Mouse (Mus musculus): ENCODE data around the gene Iqsec1.
A peak's percentile ranks its signal among the peaks of the same experiment; 100 is the strongest.

Gene Iqsec1

DNA sequence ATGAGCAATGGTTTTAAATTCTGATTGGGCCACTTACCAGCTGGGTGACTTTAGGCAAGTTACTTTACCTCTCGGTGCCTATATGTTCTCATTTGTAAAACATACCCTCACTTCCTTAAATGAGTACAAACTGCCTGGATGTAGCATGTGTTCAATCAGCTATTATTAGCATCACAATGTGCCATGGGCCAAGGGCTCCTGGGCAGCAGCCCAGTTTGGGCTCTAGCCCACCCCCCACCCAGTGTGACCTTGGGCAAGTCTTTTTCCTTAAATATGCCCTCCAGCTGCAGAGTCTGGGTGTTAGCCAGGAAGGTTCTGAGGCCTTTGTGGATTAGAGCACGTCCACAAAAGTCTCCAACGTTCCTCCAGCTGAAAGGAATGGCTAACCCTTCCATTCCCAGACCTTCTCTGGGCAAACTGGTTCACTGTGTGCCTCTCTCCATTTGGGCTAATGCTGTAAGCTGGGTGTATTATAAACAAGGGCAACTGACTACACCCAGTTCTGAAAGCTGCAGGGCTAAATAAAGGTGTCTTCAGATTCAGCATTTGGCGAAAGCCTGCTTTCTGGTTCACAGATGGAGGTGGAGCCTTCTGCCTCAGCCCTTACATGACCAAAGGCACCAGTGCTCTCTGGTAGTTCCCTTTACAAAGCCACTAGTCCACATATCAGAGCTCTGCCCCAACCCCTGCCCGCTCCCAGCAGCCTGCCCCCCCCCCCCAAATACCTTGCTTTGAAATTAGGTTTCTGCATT, 101.3 kb downstream of the Iqsec1 start:
- no peaks in the 10 kb centered on the region for H3K36me3 ChIP-seq (ENCODE audit: control insufficient read depth, insufficient read depth, low read length, poor library complexity, severe bottlenecking)
- no peaks in the 10 kb centered on the region for H3K27me3 ChIP-seq (ENCODE audit: control insufficient read depth, insufficient read depth, low read length, poor library complexity, severe bottlenecking)
- DNase-seq (ENCODE audit: low read depth, low spot score), result no peak

- Histone ChIP-seq H3K27me3 (ENCODE audit: control insufficient read depth, insufficient read depth, low read length, poor library complexity, severe bottlenecking) (no peaks in the 10 kb centered on the region), H3K36me3 (ENCODE audit: control insufficient read depth, insufficient read depth, low read length, poor library complexity, severe bottlenecking) (no peaks in the 10 kb centered on the region)
- DNase-seq (ENCODE audit: low read depth, low spot score), result no peak
Measured at GRCm38 (mm10) chr6:90885626-90886025, 102.9 kb downstream of the Iqsec1 start.

- H3K36me3 ChIP-seq (ENCODE audit: control insufficient read depth, insufficient read depth, low read length, poor library complexity, severe bottlenecking), result no peaks in the 10 kb centered on the region
- no peak for DNase-seq (ENCODE audit: low read depth, low spot score)
- no peaks in the 10 kb centered on the region for H3K27me3 ChIP-seq (ENCODE audit: control insufficient read depth, insufficient read depth, low read length, poor library complexity, severe bottlenecking)
Measured at GRCm38 (mm10) chr6:90884631-90885030, 103.9 kb downstream of the Iqsec1 start.

- no peaks in the 10 kb centered on the region for H3K27me3 ChIP-seq (ENCODE audit: control insufficient read depth, insufficient read depth, low read length, poor library complexity, severe bottlenecking)
- no peaks in the 10 kb centered on the region for H3K36me3 ChIP-seq (ENCODE audit: control insufficient read depth, insufficient read depth, low read length, poor library complexity, severe bottlenecking)
- DNase-seq (ENCODE audit: low read depth, low spot score), result no peak
Measured at GRCm38 (mm10) chr6:90880975-90881374, 107.5 kb downstream of the Iqsec1 start.

- no peak for DNase-seq (ENCODE audit: low read depth, low spot score)
- H3K27me3 ChIP-seq (ENCODE audit: control insufficient read depth, insufficient read depth, low read length, poor library complexity, severe bottlenecking), result no peaks in the 10 kb centered on the region
- H3K36me3 ChIP-seq (ENCODE audit: control insufficient read depth, insufficient read depth, low read length, poor library complexity, severe bottlenecking), result no peaks in the 10 kb centered on the region
Measured at GRCm38 (mm10) chr6:90880404-90880803, 108.1 kb downstream of the Iqsec1 start.

DNA sequence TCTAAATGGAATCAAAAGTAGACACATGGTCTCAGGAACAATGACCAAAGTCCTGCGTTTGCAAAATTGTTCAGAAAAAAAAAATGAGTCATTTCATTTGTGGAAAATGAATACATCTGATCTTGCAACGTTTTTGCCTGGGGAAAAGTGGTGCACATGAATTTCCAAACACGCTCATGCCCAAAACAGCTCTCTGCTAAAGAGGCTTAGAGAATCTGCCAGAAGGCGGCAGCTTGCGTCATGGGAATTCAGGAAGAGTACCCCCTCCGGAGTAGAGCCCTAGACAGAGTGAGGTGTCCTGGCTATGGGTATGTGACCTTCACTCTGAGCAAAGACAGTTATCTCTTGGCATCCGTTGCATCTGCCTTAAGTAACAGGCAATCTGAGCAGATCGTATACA, 116.9 kb downstream of the Iqsec1 start:
- no peaks in the 10 kb centered on the region for H3K27me3 ChIP-seq (ENCODE audit: control insufficient read depth, insufficient read depth, low read length, poor library complexity, severe bottlenecking)

DNA sequence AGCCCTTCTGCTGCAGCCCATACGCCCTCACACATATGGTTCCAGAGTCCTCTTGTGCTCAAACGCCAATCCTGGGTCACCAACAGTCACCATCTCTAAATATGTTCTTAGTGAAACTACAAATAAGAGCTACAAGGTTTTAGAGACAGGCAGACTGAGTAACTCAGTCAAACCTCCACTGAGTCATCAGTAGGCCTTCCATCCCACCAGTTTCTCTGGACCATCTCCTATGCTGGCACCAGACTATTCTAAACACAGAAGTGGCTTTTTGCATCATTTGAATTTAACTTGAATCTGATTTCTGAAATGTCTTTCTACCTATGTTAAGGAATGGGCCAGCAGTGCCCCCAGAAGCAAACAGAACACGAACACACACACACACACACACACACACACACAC, 120.5 kb downstream of the Iqsec1 start:
- no peak for DNase-seq (ENCODE audit: low read depth, low spot score)
- Histone ChIP-seq H3K27me3 (ENCODE audit: control insufficient read depth, insufficient read depth, low read length, poor library complexity, severe bottlenecking) (0 out of 2 replicates have a peak, but pooled peaks cover 1% of the 10 kb centered on the region), H3K36me3 (ENCODE audit: control insufficient read depth, insufficient read depth, low read length, poor library complexity, severe bottlenecking) (no peaks in the 10 kb centered on the region)

More for the DNA sequence above, 116.9 kb downstream of the Iqsec1 start:
- H3K36me3 ChIP-seq (ENCODE audit: control insufficient read depth, insufficient read depth, low read length, poor library complexity, severe bottlenecking), result no peaks in the 10 kb centered on the region
- no peak for DNase-seq (ENCODE audit: low read depth, low spot score)

- H3K36me3 ChIP-seq (ENCODE audit: control insufficient read depth, insufficient read depth, low read length, poor library complexity, severe bottlenecking), result no peaks in the 10 kb centered on the region
- DNase-seq (ENCODE audit: low read depth, low spot score), result no peak
- H3K27me3 ChIP-seq (ENCODE audit: control insufficient read depth, insufficient read depth, low read length, poor library complexity, severe bottlenecking), result 0 out of 2 replicates have a peak, but pooled peaks cover 1% of the 10 kb centered on the region
Measured at GRCm38 (mm10) chr6:90861370-90861769, 127.1 kb downstream of the Iqsec1 start.

DNA sequence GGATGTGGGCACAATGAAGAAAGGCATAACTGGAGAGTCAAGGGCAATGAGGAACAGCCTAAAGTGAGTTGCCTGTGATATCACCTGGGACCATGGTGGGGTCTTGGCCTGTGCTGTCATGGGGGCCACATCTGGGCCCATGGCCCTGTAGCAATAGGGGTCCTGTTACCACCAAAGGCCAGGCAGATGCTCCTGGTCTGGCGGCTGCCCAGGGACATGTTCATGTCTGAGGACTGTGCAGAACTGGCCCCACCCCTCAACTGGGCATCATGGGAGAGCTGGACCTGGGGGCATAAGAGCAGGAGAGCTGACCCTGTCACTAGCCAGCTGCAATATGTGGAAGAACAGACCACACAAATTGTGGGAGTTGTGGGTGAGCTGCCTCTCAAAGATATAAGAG, 130.6 kb downstream of the Iqsec1 start:
- no peak for DNase-seq (ENCODE audit: low read depth, low spot score)
- H3K27me3 ChIP-seq (ENCODE audit: control insufficient read depth, insufficient read depth, low read length, poor library complexity, severe bottlenecking), result no peaks in the 10 kb centered on the region
- no peaks in the 10 kb centered on the region for H3K36me3 ChIP-seq (ENCODE audit: control insufficient read depth, insufficient read depth, low read length, poor library complexity, severe bottlenecking)

GRCm38 (mm10) chr6:90852360-90852759, 136.1 kb downstream of the Iqsec1 start:
- peak; percentile 6 for DNase-seq (ENCODE audit: low read depth, low spot score)
- no peaks in the 10 kb centered on the region for H3K27me3 ChIP-seq (ENCODE audit: control insufficient read depth, insufficient read depth, low read length, poor library complexity, severe bottlenecking)
- H3K36me3 ChIP-seq (ENCODE audit: control insufficient read depth, insufficient read depth, low read length, poor library complexity, severe bottlenecking), result no peaks in the 10 kb centered on the region

DNA sequence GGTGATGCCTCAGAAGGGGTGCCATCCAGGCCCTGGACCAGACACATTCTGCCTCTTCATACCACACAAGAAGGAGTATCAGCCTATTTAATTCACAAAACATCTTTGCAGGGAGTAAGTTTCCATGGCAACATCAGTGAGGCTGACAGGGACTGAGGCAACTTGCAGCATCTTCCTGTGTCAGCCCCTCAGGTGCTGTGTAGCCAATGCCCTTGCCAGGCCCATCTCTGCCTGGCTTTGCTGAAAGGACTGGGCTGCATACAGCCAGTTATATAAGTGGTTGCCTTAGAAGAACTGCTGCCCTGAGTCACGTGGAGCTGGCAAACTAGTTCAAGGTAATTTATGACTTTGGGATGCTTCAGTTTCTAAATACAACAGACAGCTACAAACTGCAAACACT, 140.4 kb downstream of the Iqsec1 start:
- Histone ChIP-seq H3K36me3 (ENCODE audit: control insufficient read depth, insufficient read depth, low read length, poor library complexity, severe bottlenecking) (no peaks in the 10 kb centered on the region), H3K27me3 (ENCODE audit: control insufficient read depth, insufficient read depth, low read length, poor library complexity, severe bottlenecking) (no peaks in the 10 kb centered on the region)
- DNase-seq (ENCODE audit: low read depth, low spot score), result no peak

DNA sequence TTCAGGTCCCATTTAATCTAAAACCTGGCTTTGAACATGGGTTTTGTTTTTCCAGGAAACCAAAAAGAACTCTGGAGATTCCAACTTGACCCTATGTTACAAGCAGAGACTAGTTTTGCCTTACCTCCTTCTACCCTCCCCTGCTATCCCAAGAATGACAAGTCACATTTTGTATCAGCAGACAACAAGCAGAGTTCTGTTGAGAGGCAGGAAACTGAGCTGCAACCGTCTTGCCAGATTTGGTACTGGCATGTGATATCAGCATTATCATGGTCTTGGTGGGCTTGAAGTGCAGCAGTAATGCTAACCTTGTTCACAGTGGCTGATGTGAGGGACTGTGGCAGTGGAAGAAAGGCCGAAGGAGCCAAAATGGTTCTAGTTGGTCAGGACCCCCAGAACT, 141.0 kb downstream of the Iqsec1 start:
- no peaks in the 10 kb centered on the region for H3K36me3 ChIP-seq (ENCODE audit: control insufficient read depth, insufficient read depth, low read length, poor library complexity, severe bottlenecking)
- DNase-seq (ENCODE audit: low read depth, low spot score), result no peak
- H3K27me3 ChIP-seq (ENCODE audit: control insufficient read depth, insufficient read depth, low read length, poor library complexity, severe bottlenecking), result no peaks in the 10 kb centered on the region

DNA sequence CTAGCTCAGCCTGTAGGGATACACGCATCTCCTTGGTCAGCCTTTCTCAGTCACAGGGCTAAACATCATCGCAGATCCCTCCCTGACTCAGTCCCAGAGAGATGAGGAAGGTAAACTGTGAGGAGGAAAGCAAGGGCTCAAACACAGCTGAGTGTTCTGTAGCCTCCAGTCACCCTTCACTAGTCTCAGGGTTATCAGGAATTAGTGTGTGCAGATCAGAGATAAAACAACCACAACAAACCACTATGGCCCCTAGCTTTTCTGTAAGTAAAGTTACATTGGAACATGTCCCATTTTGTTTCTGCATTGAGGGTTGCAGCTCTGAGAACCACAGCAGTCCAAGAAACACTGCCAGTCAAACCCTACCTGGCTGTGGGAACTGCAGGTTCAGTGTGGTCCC, 148.5 kb downstream of the Iqsec1 start:
- H3K27me3 ChIP-seq (ENCODE audit: control insufficient read depth, insufficient read depth, low read length, poor library complexity, severe bottlenecking), result no peaks in the 10 kb centered on the region
- no peaks in the 10 kb centered on the region for H3K36me3 ChIP-seq (ENCODE audit: control insufficient read depth, insufficient read depth, low read length, poor library complexity, severe bottlenecking)
- no peak for DNase-seq (ENCODE audit: low read depth, low spot score)

DNA sequence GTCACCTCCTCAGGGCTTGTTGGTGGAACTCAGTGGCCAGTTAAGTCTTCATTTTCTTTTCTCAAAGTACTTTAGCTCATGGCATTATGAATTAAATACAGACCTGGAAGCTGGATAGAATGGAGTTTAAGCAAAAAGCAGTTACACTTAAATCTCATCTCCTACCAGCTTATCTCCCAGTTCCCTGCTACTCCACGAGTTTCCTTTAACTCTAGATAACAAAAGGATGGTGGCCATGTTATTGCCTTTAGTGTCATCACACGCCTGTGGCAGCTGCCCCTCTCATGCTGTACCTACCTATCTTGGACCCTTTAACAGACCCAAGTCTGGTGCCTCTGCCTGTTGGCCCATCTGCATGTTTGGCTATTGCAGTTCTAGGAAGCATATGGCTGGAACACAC, 151.7 kb downstream of the Iqsec1 start:
- no peaks in the 10 kb centered on the region for H3K36me3 ChIP-seq (ENCODE audit: control insufficient read depth, insufficient read depth, low read length, poor library complexity, severe bottlenecking)

GRCm38 (mm10) chr6:90829536-90829935, 158.9 kb downstream of the Iqsec1 start:
- no peaks in the 10 kb centered on the region for H3K27me3 ChIP-seq (ENCODE audit: control insufficient read depth, insufficient read depth, low read length, poor library complexity, severe bottlenecking)
- DNase-seq (ENCODE audit: low read depth, low spot score), result no peak

More for the DNA sequence above, 151.7 kb downstream of the Iqsec1 start:
- no peak for DNase-seq (ENCODE audit: low read depth, low spot score)
- no peaks in the 10 kb centered on the region for H3K27me3 ChIP-seq (ENCODE audit: control insufficient read depth, insufficient read depth, low read length, poor library complexity, severe bottlenecking)

DNA sequence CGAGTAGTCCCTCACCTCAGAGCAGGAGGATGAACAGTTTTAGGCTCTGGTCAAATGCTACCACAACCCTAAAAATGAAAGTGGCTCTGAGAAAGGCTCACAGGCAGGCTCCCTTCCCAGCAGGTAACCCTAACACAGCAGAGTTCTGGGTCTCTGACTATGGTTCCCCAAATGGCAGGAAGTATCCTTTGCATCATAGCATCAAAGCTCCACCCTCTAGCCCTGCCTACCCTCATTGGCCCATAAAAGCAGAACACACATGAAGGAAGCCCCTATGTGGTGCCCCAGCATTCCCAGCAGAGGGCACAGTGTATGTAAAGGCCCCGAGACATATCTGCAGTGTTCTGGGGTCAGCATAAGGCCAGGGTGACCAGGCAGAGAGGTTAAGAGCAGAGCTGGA, 163.4 kb downstream of the Iqsec1 start:
- Histone ChIP-seq H3K36me3 (ENCODE audit: control insufficient read depth, insufficient read depth, low read length, poor library complexity, severe bottlenecking) (no peaks in the 10 kb centered on the region), H3K27me3 (ENCODE audit: control insufficient read depth, insufficient read depth, low read length, poor library complexity, severe bottlenecking) (no peaks in the 10 kb centered on the region)
- DNase-seq (ENCODE audit: low read depth, low spot score), result peak; percentile 89

More at GRCm38 (mm10) chr6:90829536-90829935, 158.9 kb downstream of the Iqsec1 start:
- no peaks in the 10 kb centered on the region for H3K36me3 ChIP-seq (ENCODE audit: control insufficient read depth, insufficient read depth, low read length, poor library complexity, severe bottlenecking)

Measured in splenic B cell, adult 2 months (primary cell).